ENCODE assay signal across 15 mouse cellular contexts in the genomic region with DNA sequence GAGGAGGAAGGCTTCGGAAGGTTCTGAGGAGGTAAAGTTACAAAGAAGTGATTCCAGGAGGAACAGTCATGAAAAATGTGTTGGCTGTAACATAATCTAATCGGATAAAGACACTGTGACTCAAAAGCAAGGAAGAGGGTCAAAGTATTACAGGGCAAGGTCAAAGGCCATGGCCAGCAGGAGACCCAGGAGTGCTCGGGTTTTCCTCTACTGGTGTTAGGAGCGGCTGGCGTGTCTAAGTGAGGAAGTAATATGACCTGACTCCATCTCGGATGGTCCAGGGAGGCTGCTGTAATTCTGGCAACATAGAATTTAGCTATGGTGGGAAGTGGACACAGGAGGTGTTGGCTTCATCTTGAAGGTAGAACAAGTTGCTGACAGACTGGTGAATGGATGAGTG.
"Had no signal": no experiment of that assay in that cellular context is flagged by ENCODE, and none has a peak within 500 bp of the region (broad histone marks: within the 10 kb centered on the region; RNA-seq: fewer than 3 reads in every experiment).

No protein-coding gene starts in this region.

- H3K4me1 ChIP-seq: liver, embryonic 13.5 days; megakaryocyte, embryonic 14.5 days had no signal

- H3K27ac ChIP-seq: kidney, embryonic 15.5 days; layer of hippocampus, adult 2 months; left cerebral cortex, adult 2 months; liver, embryonic 13.5 days; midbrain, embryonic 15.5 days; neural tube, embryonic 13.5 days had no signal

- H3K27me3 ChIP-seq: kidney, embryonic 15.5 days; liver, embryonic 13.5 days; megakaryocyte, embryonic 14.5 days; midbrain, embryonic 15.5 days; neural tube, embryonic 13.5 days had no signal

- H3K9ac ChIP-seq: kidney, embryonic 15.5 days; liver, embryonic 13.5 days; midbrain, embryonic 15.5 days; neural tube, embryonic 13.5 days had no signal

- H3K36me3 ChIP-seq: midbrain, embryonic 15.5 days had no signal

- H3K9me3 ChIP-seq: liver, embryonic 13.5 days; megakaryocyte, embryonic 14.5 days; midbrain, embryonic 15.5 days; neural tube, embryonic 13.5 days had no signal

- H3K4me3 ChIP-seq: kidney, embryonic 15.5 days; layer of hippocampus, adult 2 months; left cerebral cortex, adult 2 months; liver, embryonic 13.5 days; megakaryocyte, embryonic 14.5 days; midbrain, embryonic 15.5 days; neural tube, embryonic 13.5 days had no signal

- ATAC-seq: midbrain, embryonic 15.5 days had no signal

- H3K4me2 ChIP-seq: kidney, embryonic 15.5 days; liver, embryonic 13.5 days; midbrain, embryonic 11.5 days; midbrain, embryonic 15.5 days; neural tube, embryonic 13.5 days had no signal

- DNase-seq: kidney, adult 2 months; kidney, postnatal 25 days; layer of hippocampus, postnatal 36 days; liver, embryonic 13.5 days; lung, adult 2 months; lung, postnatal 36 days; thymus, adult 18-20 months; thymus, postnatal 36 days had no signal
